Mouse (Mus musculus): ENCODE results near the gene Shisal2b. TPM values are rescaled to one million over a fixed set of nuclear protein-coding genes. Genes with fewer than 3 reads are reported as not detected.

Shisal2b gene
- polyA plus RNA-seq, 1 experiment from 2014 or later, result 0.46 TPM

DNA sequence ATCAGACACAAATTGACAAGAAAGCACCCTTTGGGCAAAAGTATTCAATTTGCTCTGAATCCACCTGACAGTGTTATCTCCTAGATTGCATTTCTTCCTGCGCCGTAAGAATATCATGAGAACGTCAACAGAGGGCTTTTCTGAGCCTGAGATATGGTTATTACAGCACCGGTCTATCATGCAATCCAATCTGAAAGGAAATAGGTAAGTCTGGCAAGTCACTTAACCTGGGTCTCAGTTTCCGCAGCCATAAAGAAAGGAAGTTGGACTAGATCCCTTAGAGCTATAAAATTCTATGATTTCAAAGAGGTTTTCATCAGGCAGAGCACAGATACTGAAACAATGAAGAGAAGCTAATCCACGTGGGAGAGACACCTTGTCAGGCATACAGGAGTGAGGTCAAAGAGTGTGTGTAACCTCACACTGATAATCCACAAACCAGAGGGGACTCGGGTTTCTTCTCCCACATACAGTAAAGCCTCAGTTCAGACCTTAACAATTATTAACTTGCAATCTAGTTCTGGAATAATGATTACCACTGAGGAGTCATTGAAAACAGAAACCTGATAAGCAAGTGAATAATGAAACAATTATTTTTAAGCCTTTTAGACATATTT lies 64.0 kb downstream of the Shisal2b start:
- Histone ChIP-seq H3K9me3 (replicated peaks) (no peaks in the 10 kb centered on the region), H3K27ac (no peak overlapping the region), H3K4me2 (replicated peaks) (no peak overlapping the region), H3K4me3 (no peak overlapping the region), H3K4me1 (no peaks in the 10 kb centered on the region), H3K9ac (no peak overlapping the region), H3K27me3 (no peaks in the 10 kb centered on the region), H3K36me3 (peaks cover 15% of the 10 kb centered on the region)
- no peak for ATAC-seq (ENCODE audit: low FRiP score)
- WGBS, result 87% methylated on average over 7 of the region's 7 CpGs

DNA sequence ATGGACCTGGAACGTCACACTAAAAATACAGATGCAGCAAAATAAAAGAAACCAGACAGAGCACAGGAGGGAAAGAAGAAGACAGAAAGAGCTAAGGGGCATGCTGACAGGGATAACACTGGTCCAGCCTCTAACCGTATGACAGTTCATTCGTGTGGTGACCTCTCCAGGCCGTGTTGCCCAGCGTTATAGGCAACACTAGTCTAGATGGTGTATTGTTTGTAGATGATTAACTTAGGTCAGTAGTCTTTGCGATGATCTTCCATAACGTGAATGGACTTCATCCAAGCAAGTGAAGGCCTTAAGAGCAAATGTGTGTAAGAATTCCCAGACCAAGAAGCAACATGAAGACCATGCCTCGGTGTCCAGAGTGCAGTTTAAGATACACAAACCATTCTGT lies 64.6 kb downstream of the Shisal2b start:
- Histone ChIP-seq H3K4me2 (replicated peaks) (no peak overlapping the region), H3K4me1 (no peaks in the 10 kb centered on the region), H3K4me3 (no peak overlapping the region), H3K27ac (no peak overlapping the region), H3K9ac (no peak overlapping the region), H3K27me3 (no peaks in the 10 kb centered on the region), H3K36me3 (peaks cover 14% of the 10 kb centered on the region), H3K9me3 (replicated peaks) (no peaks in the 10 kb centered on the region)
- WGBS, result 90% methylated on average over 8 of the region's 8 CpGs
- ATAC-seq (ENCODE audit: low FRiP score), result no peak

Other genes starting within 250 kb of the Shisal2b start
- 19.9 and 22.0 TPM in 2 replicates for gene Srek1ip1, start 71.4 kb downstream of the Shisal2b start, polyA plus RNA-seq (2016; fragmentation: Nextera tagmentation; extraction: Ambion mirVana)
- gene Cwc27, start 46.8 kb downstream of the Shisal2b start, polyA plus RNA-seq (2016; fragmentation: Nextera tagmentation; extraction: Ambion mirVana), result 27.9 and 28.5 TPM in 2 replicates
- 2.5 and 3.0 TPM in 2 replicates for gene Rgs7bp, start 191.0 kb upstream of the Shisal2b start, polyA plus RNA-seq (2016; fragmentation: Nextera tagmentation; extraction: Ambion mirVana)
- not detected in 2 replicates for gene 4933425L06Rik, start 218.2 kb upstream of the Shisal2b start, polyA plus RNA-seq (2016; fragmentation: Nextera tagmentation; extraction: Ambion mirVana)

Measured in hindbrain, embryonic 12.5 days (tissue).